In the genomic region with DNA sequence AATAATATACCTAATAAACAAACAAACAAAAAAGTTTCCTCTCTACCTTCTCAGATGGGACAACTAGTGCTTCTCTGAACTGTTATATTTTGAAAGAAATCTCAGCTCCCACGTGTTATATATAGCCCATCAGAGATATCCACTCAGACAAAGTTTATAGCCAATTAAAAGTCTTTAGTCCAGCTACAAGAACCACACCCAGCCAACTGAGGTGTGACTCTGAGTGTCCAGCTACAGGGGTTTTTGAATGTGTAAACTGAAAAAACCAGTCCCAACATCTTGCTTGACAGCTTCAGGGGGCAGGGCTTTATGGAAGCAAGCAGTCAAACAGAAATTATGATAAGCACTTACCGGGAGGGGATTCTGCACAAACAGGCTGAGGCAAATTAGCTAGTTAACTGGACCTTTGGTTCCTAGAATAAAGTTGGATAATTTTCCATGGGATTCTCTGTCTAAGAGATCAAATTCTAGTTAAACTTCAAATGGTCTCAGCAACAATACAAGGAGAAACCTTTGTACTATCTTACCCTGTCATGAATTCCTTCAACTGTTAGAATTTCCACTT, we compare ENCODE assay signal across 14 mouse cellular contexts.
"Had no signal": no experiment of that assay in that cellular context is flagged by ENCODE, and none has a peak within 500 bp of the region (broad histone marks: within the 10 kb centered on the region; RNA-seq: fewer than 3 reads in every experiment).

No protein-coding gene starts in this region.

- H3K27me3 ChIP-seq: limb, embryonic 12.5 days; liver, embryonic 13.5 days; lung, embryonic 15.5 days; midbrain, embryonic 13.5 days; neural tube, embryonic 15.5 days had no signal

- H3K9me3 ChIP-seq: limb, embryonic 12.5 days; liver, embryonic 13.5 days; lung, embryonic 15.5 days; midbrain, embryonic 13.5 days; neural tube, embryonic 15.5 days had no signal

- H3K27ac ChIP-seq: layer of hippocampus, adult 2 months; limb, embryonic 12.5 days; liver, embryonic 13.5 days; lung, embryonic 15.5 days; midbrain, embryonic 13.5 days; neural tube, embryonic 15.5 days had no signal

- H3K9ac ChIP-seq: limb, embryonic 12.5 days; liver, embryonic 13.5 days; liver, postnatal 0 days; lung, embryonic 15.5 days; midbrain, embryonic 13.5 days; neural tube, embryonic 15.5 days had no signal

- H3K4me1 ChIP-seq: limb, embryonic 12.5 days; liver, embryonic 13.5 days; lung, embryonic 15.5 days; midbrain, embryonic 13.5 days; neural tube, embryonic 15.5 days had no signal

- DNase-seq: liver; liver, embryonic 13.5 days; liver, postnatal 0 days; lung, postnatal 14 days; right cerebral cortex, adult 18-20 months; right cerebral cortex, postnatal 25 days; thymus, postnatal 36 days had no signal

- H3K4me2 ChIP-seq: limb, embryonic 12.5 days; liver, embryonic 13.5 days; lung, embryonic 15.5 days; midbrain, embryonic 13.5 days; neural tube, embryonic 15.5 days had no signal

- ATAC-seq: hindbrain, embryonic 16.5 days; liver, postnatal 0 days; midbrain, embryonic 13.5 days had no signal

- H3K4me3 ChIP-seq: layer of hippocampus, adult 2 months; limb, embryonic 12.5 days; liver, embryonic 13.5 days; lung, embryonic 15.5 days; midbrain, embryonic 13.5 days; myocyte; neural tube, embryonic 15.5 days had no signal

- H3K36me3 ChIP-seq: limb, embryonic 12.5 days; liver, embryonic 13.5 days; lung, embryonic 15.5 days; midbrain, embryonic 13.5 days; neural tube, embryonic 15.5 days had no signal
